Mouse (Mus musculus): ENCODE data around the gene Gpank1.
"Not testable (repeated sequence)": the region's sequence is repeated elsewhere in the genome, so short reads cannot be mapped to it uniquely, and the experiment has no call there.

DNA sequence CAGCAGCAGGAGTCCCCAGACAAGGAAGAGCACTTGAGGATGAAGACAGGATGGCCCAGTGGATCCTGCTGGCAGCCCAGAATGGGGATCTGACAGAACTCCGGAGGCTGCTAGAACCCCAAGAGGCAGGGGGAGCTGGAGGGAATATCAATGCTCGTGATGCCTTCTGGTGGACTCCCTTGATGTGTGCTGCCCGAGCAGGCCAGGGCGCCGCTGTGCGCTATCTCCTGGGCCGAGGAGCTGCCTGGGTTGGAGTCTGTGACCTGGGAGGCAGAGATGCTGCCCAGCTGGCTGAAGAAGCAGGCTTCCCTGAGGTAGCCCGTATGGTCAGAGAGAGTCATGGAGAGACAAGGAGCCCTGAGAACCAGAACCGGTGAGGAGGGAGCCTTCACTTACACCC is 2.0 kb downstream of the Gpank1 start:
- TF ChIP-seq POLR2A, CTCF (IDR thresholded peaks at IDR 0.05; ENCODE audit: insufficient read depth, low read depth, low read length): not testable (repeated sequence)

All from olfactory bulb, adult 2 months (tissue).